Mouse (Mus musculus): ENCODE results near the gene Asic1. TPM values are rescaled to one million over a fixed set of nuclear protein-coding genes. Genes with fewer than 3 reads are reported as not detected.

Asic1 gene
- total RNA-seq (2017), result 0.23 TPM in 1 of 2 replicates, not detected in the other

DNA sequence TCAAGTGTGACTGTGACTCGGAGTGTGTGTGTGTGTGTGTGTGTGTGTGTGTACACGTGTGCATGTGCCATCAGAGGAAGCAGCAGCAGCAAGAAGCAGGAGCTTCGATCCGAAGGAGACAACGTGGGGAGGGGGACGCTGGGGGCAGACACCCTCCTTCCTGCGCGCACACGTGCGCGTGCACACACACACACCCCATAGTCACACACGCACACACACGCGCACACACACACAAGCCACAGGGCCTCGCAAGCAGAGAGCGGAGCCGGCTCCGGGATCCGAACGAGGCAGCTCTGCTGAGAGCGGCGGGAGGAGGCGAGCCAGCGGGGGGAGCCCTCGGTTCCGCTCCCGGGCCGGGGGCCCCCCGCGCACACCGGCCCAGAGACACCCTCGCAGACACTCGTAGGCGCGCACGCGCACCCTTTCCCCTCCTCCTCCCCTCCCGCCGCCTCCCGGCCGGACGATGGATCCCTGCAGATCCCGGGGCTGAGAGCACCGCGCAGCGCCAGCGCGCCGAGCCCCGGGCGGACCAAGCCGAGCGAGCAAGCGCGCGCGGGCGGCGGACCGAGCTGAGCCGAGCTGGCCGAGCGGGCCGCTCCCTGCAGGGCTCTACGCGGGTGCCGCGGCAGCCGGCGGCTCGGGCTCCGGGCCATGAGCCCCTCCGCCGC is at the start of gene Asic1:
Gene Asic1 (plus strand): TSS at position 215 of the 668 bp plus-strand sequence.
- no peak for ATAC-seq (ENCODE audit: extremely low read depth, insufficient number of reproducible peaks, low FRiP score, poor library complexity, severe bottlenecking)

DNA sequence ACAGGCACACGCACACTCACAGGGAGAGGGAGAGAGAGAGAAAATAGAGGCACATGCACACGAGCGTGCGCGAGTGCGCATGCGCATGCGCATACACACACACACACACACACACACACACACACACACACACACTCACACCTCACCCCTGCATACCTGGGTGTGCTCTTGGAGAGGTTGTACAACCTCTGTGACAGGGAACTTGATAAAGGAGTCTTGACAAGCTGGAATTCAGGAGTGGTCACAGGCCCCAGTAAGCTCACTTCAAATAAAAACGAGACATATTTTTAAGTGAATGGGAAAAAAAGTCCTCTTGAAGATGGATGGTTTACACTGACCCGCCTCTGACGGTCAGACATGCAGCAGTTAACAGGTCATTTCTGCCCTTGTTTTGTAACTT is 48.1 kb upstream of the Asic1 start:
- ATAC-seq (ENCODE audit: extremely low read depth, insufficient number of reproducible peaks, low FRiP score, poor library complexity, severe bottlenecking), result no peak

DNA sequence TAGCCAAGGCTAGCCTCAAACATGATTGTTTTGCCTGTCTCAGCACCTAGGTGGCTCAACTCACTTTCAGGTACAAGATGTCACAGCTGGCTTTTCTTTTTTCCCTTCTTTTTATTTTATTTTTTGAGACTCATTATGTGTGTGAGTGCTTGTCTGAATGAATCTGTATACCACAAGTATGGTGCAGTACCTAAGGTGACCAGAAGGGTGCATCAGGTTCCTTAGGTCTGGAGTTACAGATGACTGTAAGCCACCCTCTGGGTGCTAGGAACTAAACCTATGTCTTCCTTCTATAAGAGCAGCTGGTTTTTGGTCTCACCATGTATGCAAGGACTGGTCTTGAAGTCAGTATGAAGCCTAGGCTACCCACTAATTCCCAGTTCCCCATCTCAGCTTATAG is 38.5 kb upstream of the Asic1 start:
- ATAC-seq (ENCODE audit: extremely low read depth, insufficient number of reproducible peaks, low FRiP score, poor library complexity, severe bottlenecking), result no peak

DNA sequence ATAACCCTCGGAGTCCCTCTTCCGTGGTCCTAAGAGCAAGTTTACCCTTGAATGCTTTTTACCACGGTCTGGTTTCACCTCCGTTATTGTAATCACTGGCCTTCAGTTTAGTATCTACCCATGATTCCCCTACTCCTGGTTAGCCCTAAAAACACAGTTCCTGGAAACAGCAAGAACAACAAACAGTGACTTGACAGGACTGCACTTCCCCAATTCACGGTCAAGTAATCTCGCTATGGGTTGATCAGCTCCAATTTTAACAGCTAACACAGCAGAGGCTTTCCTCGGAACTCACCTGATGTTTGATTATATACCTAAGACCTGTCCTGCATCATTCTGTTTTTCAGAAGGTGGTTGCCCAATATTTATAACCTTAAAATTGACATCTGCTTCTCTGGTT is 35.5 kb upstream of the Asic1 start:
- no peak for ATAC-seq (ENCODE audit: extremely low read depth, insufficient number of reproducible peaks, low FRiP score, poor library complexity, severe bottlenecking)

DNA sequence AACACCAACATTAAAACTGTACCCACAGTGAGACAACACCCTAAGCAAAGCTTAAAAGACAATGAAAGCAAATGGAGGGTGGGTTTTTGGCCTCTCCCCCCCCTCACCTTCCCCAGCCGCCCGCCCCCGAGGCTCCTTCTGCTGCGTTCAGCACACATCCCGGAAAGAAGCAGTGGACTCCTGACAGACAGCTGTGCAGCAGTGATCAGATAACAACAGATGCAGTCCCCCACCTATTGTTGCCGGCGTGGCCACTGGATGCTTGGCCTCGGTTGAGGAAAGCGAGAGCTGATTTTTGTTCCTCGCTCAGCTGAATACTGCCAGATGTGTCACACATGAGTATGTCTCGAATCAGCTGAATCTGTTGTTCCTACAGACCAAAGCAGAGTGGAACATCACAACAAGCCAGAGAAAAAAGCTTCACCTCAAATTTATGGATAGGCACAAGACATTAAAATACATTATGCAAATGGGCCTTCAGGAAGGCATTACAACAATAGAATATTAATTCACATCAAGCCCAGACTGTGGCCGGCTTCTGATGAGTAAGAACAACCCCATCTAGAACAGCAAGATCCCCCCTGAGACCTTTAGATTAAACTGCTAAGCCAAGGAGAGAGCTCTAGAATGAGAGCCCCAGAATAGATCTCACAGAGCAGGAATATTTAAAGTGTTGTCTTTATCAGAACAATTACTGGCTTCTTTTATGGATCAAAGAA is 32.6 kb upstream of the Asic1 start:
- ATAC-seq (ENCODE audit: extremely low read depth, insufficient number of reproducible peaks, low FRiP score, poor library complexity, severe bottlenecking), result no peak

DNA sequence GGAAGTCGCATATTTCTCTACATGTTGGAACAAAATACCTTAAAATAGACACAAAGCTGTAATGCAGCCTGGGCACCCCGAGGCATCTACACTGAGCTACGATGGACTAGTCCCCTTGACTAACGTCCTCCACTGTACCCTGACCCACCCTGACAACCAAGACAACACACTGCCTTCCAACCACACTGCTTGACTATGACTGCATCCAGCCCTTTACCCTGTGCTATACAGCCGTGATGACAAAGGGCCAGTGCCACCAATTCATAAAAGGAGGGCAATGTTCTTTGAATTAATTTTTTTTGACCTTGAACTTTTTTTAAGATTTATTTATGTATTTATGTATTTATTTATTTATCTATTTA is 32.1 kb upstream of the Asic1 start:
- no peak for ATAC-seq (ENCODE audit: extremely low read depth, insufficient number of reproducible peaks, low FRiP score, poor library complexity, severe bottlenecking)

DNA sequence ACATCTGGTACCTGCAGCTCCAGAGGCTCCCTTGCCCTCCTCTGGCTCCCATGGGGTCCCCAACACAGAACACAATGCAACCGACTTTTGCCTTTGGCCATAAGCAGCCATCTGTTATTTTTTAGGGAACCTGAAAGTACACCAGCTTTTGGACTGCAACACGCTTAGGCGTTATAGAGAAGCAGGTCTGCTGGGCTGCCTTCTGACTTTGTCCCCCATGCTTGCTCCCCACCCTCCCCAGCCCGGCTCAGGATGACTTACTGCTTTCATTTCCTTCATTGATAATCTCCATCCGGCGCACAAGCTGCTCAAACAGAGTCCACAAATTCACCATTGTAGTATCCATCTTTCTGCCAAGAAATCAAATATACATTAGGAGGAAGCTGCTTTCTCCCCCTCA is 27.5 kb upstream of the Asic1 start:
- no peak for ATAC-seq (ENCODE audit: extremely low read depth, insufficient number of reproducible peaks, low FRiP score, poor library complexity, severe bottlenecking)

DNA sequence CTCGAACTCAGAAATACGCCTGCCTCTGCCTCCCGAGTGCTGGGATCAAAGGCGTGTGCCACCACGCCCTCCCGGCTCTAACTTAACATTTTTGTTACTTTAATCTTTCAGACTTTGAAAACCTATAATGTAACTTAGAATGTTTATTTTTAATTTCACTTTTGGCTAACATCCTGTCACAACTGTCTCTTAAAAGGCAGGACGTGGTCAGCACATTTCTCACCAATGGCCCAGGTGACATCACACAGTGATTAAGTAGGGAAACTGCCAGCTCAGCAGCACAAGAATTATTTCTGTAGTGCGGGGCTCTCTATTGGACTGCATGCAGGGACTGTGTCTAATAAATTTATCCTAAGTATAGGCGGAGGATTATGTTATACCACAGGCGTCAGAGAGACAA is 26.3 kb upstream of the Asic1 start:
- ATAC-seq (ENCODE audit: extremely low read depth, insufficient number of reproducible peaks, low FRiP score, poor library complexity, severe bottlenecking), result no peak

DNA sequence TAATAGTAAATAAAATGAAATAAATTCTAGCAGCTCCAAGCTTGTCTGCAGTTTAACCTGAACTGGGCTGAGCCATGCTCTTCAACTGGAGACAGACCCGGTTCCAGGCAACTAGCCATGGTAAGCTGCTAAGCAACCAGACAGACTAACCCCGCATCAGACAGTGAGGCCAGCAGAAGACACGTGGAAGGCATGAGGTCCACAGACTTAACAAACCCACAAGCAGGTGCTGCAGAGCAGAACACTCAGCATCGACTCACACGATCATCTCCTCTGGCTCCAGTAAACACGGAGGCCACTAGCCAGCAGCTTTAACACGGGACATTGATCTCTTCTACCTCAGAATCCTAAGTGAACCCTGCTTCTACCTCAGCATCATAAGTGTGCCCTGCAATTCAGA is 25.4 kb upstream of the Asic1 start:
- no peak for ATAC-seq (ENCODE audit: extremely low read depth, insufficient number of reproducible peaks, low FRiP score, poor library complexity, severe bottlenecking)

DNA sequence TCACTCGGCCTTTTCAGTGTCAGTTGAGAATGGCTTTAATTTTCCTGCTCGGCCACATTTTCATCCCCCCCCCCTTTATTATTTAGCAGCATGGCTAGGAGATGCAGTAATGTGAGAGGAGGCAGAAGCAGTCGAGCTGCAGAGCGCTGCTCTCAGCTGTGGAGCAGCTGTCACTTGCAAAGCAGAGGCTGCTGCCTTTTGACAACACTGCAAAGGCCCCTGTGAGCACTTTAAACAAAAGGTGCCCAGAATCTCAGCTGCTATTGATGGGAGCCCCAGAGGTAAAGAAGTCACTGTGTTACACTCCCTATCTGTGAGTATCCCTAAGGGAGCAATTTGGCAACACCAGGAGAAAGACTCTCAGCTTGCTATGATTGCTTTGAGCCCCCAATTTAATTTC is 21.8 kb upstream of the Asic1 start:
- no peak for ATAC-seq (ENCODE audit: extremely low read depth, insufficient number of reproducible peaks, low FRiP score, poor library complexity, severe bottlenecking)

DNA sequence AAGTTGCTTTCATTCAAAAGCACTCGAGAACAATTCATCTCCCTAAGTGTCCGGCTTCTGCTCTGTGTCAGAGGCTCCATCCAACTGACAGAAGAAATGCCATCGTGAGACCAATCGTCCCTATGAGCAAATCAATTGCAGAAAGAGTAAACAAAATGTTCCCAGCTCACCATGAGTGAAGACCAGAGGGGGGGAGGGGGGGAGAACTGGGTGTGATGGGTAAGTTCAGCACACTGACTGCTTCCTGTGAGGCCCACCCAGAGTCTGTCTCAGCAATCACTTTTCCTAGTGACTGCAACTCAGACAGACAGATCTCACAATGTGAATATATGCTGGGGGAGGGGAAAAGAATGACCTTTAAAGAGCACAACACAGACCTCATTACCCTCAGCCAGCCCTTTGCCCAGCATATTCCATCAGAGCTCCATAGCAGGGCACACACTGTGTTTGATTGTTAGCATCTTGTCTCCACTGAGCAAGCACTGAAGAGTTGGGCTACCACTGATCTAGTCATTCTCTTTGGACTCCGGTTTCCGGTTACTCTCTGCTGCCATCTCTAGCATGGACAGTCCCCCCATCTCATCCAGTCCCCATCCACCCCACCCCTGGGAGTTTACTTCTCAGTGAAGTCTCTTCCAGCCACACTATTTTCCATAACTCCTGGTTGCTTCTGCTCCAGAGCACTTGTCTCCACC is 21.0 kb upstream of the Asic1 start:
- no peak for ATAC-seq (ENCODE audit: extremely low read depth, insufficient number of reproducible peaks, low FRiP score, poor library complexity, severe bottlenecking)

DNA sequence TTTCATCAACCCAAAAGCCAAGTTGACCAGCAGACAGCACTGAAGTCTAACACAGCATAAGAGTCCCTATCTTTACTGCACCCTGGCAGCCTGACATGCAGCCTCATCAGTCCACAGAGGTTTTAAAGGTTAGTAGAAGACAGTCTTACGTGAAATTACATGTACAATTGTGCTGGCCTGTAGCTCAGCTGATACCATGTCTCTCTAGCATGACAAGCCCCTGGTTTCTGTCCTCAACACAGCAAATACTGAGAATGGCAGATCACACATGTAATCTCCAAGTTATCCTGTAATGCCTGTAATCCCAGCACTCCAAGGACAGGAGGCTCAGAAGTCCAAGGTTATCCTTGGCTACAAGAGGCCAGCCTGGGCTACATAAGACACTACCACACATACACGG is 19.9 kb upstream of the Asic1 start:
- ATAC-seq (ENCODE audit: extremely low read depth, insufficient number of reproducible peaks, low FRiP score, poor library complexity, severe bottlenecking), result no peak

DNA sequence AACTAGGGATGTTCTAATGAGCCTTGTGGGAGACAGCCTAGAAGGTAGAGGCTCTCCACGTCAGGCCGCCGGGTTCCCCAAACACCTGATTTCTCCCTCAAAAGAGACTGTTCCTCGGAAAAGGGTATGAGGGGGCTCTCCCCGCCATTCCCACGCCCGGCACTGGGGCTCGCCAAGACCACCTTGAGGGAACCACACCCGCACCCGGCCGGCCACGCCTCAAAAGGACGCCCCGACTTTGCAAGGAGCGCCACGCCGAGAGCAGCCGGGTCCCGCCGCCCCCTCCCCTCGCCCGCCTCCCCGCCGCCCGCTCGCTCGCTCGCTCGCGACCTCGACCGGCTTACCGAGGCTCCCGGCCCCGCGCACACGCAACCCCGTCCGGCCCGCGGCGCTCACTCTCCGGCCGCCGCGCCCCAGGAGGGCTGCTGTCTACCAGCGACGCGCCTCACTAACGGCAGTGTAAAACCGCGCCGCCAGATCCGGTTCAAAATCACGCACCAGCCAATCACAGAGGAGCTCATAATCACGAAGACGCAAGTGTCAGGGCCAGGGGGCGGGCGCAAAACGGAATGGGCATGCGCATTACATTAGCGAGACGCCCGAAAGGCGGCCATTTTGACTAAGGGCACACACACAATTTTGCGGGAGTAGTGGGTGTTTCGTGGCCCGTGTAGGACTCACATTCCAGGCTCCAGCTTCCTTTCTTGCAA is 18.9 kb upstream of the Asic1 start, which contains the start of gene Racgap1:
Gene Racgap1 (minus strand): TSS at position 494 of the 710 bp plus-strand sequence.
- peak; percentile 98 for ATAC-seq (ENCODE audit: extremely low read depth, insufficient number of reproducible peaks, low FRiP score, poor library complexity, severe bottlenecking)

DNA sequence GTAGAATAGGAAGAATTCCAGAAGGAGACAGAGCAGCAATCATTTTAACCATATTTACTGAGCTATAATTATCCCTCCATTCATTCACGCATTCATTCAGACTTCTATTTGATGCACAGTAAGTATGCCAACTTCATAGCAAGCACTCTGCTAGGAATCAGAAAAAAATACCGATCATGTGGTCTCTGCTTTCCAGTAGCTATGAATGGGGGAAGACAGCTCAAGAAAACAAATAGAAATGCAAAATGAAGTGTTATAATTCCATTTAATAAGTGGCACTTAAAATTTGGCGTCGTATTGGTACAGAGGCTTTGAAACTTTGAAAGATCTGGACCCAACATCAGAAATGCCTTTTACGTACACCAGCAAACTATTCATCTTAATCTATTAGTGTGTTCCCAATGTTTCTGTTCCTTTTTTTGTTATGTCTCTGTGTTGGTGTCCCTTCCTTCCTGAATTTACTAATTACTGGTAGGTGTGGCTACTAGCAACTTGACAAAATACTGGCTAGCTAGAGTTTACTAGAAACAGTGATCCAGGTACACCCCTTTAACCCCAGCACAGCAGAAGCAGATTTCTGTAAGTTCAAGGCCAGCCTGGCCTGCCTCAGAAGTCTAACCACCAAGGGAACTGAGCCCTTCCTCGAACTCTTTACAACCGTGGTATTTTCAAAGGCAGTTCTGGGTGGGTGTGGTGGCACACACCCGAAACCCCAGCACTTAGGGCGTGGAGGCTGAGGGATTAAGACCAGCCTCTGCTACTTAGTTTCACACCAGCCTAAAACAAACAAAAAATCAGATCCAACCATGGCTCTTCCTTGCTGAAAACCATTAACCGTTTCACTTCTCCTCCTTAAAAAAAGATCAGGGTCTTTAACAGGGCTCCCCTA is 17.9 kb upstream of the Asic1 start:
- ATAC-seq (ENCODE audit: extremely low read depth, insufficient number of reproducible peaks, low FRiP score, poor library complexity, severe bottlenecking), result no peak

DNA sequence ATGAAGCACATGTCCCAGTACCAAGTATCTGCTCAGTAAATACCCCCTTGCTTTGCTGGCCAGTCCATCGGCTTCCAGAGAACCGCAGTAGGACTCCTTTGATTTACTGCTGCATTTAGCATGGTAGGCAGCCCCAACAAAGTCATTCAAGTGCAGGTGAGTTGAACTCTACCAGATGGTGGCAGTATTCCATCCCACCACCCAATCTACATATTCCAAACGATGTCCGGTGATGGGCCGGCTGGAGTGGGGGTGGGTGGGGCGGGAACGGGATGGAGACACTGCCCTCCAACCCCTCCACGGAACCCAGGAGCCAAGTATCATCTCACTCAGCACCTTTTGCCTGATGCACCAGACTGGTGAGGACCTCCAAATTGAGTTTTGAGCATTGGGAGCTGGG is 16.9 kb upstream of the Asic1 start:
- no peak for ATAC-seq (ENCODE audit: extremely low read depth, insufficient number of reproducible peaks, low FRiP score, poor library complexity, severe bottlenecking)

DNA sequence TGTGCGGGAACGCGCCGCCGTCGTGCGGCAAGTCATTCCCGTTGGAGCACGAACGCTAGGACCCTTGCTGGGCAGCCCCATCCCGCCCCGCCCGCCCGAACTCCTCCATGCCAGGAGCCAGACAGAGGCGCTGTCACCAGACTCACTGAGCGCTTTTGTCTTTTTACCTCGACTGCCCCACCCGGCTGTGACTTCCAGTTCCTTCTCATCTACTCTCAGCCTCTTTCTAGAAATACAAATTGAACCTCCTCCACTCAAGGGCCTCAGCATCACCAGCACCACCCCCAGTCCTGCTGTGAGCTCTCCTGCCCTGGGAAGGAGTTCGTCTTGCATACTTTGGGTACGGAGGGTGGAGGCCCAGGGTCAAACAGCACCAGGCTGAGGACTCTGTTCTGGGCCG is 16.3 kb upstream of the Asic1 start:
- no peak for ATAC-seq (ENCODE audit: extremely low read depth, insufficient number of reproducible peaks, low FRiP score, poor library complexity, severe bottlenecking)

DNA sequence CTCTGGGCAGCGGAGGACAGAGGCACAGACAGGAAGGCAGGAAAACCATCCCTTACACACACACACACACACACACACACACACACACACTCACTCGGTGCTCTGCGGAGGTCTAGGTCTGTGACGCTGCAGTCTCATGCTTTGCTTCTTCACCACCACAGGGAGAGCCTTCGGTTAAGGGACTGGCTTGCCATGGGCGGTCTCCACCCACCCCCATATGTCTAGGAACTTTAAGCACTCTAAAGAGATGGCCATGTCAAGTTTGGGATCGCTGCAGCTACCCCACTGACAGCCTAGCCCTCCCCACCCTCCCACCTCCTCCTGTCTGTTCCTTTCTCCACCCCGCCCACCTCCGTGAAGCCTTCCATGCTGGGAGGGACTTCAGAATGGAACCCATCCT is 14.2 kb upstream of the Asic1 start:
- no peak for ATAC-seq (ENCODE audit: extremely low read depth, insufficient number of reproducible peaks, low FRiP score, poor library complexity, severe bottlenecking)

DNA sequence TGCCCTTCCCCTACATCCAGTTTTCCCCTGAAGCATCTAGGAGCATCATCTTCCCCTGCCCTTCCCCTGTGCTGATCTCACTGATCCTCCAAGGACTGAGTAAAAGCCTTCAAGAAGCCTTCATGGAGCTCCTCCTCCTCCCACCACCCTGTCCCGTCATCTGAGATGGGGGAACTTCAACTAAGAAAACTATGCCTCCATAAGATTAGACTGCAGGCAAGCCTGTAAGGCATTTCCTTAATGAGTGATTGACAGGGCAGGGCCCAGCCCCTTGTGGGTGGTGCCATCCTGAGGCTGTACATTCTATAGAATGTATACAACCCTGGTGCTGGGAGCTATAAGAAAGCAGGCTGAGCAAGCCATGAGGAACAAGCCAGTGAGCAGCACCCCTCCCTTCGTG is 11.7 kb upstream of the Asic1 start:
- no peak for ATAC-seq (ENCODE audit: extremely low read depth, insufficient number of reproducible peaks, low FRiP score, poor library complexity, severe bottlenecking)

Data from neutrophil, adult 5-6 weeks (primary cell).